Mouse (Mus musculus): ENCODE results near the gene Gpkow. TPM values are rescaled to one million over a fixed set of nuclear protein-coding genes. Genes with fewer than 3 reads are reported as not detected.

Gene Gpkow
- polyA plus RNA-seq (2016; fragmentation: Nextera tagmentation; extraction: Ambion mirVana): 42.9 and 43.2 TPM in 2 replicates

- Histone ChIP-seq H3K36me3 (peaks cover 26% of the 10 kb centered on the region; the same call in 1 of the 2 replicates), H3K4me1 (replicated peaks) (no peaks in the 10 kb centered on the region), H3K4me3 (replicated peaks) (peak within 1 kb of the TSS; percentile 58), H3K27me3 (no peaks in the 10 kb centered on the region), H3K9me3 (no peaks in the 10 kb centered on the region), H3K27ac (no peak within 1 kb of the TSS), H3K9ac (replicated peaks) (peak within 1 kb of the TSS; percentile 59), H3K4me2 (peak within 1 kb of the TSS; percentile 59)
- ATAC-seq (ENCODE audit: insufficient number of reproducible peaks, insufficient read depth, low FRiP score, low TSS enrichment, low read depth): peak; percentile 95
- WGBS: 9% methylated on average over 33 of the region's 33 CpGs
Measured at GRCm38 (mm10) chrX:7696954-7697381, at the start of gene Gpkow. Gene Gpkow (plus strand): TSS chrX:7697131.

- Histone ChIP-seq H3K9me3 (no peaks in the 10 kb centered on the region), H3K9ac (replicated peaks) (peak overlapping the region; percentile 71), H3K4me3 (replicated peaks) (peak overlapping the region; percentile 46), H3K27me3 (no peaks in the 10 kb centered on the region), H3K36me3 (no peaks in the 10 kb centered on the region), H3K4me1 (replicated peaks) (no peaks in the 10 kb centered on the region), H3K4me2 (peak overlapping the region; percentile 54), H3K27ac (peak overlapping the region; percentile 67; the same call in 1 of the 2 replicates)
- ATAC-seq (ENCODE audit: insufficient number of reproducible peaks, insufficient read depth, low FRiP score, low TSS enrichment, low read depth): peak; percentile 98
- 12% methylated on average over 25 of the region's 25 CpGs for WGBS
Measured at GRCm38 (mm10) chrX:7648671-7649304, 48.1 kb upstream of the Gpkow start.

GRCm38 (mm10) chrX:7657221-7657639 lies 39.7 kb upstream of the Gpkow start, which contains the start of gene Prickle3:
Gene Prickle3 (plus strand): TSS chrX:7657260.
- Histone ChIP-seq H3K9me3 (no peaks in the 10 kb centered on the region), H3K27me3 (no peaks in the 10 kb centered on the region), H3K36me3 (no peaks in the 10 kb centered on the region), H3K4me3 (replicated peaks) (peak within 1 kb of the TSS; percentile 47), H3K4me1 (replicated peaks) (peaks cover 12% of the 10 kb centered on the region), H3K9ac (replicated peaks) (peak within 1 kb of the TSS; percentile 56), H3K27ac (peak within 1 kb of the TSS; percentile 62), H3K4me2 (peak within 1 kb of the TSS; percentile 59)
- ATAC-seq (ENCODE audit: insufficient number of reproducible peaks, insufficient read depth, low FRiP score, low TSS enrichment, low read depth): 0 out of 2 replicates have a peak, but pooled peaks have one; percentile 50
- WGBS: 14% methylated on average over 26 of the region's 26 CpGs

GRCm38 (mm10) chrX:7658031-7658784 lies 38.7 kb upstream of the Gpkow start:
- ATAC-seq (ENCODE audit: insufficient number of reproducible peaks, insufficient read depth, low FRiP score, low TSS enrichment, low read depth): peak; percentile 60
- H3K4me1 ChIP-seq (replicated peaks): peaks cover 12% of the 10 kb centered on the region
- H3K27ac ChIP-seq: peak overlapping the region; percentile 62
- H3K4me2 ChIP-seq: peak overlapping the region; percentile 59
- peak overlapping the region; percentile 47 for H3K4me3 ChIP-seq (replicated peaks)
- 16% methylated on average over 14 of the region's 15 CpGs for WGBS
- no peaks in the 10 kb centered on the region for H3K9me3 ChIP-seq
- no peaks in the 10 kb centered on the region for H3K27me3 ChIP-seq
- peak overlapping the region; percentile 23 for H3K9ac ChIP-seq (replicated peaks)
- no peaks in the 10 kb centered on the region for H3K36me3 ChIP-seq

GRCm38 (mm10) chrX:7658785-7659589 lies 37.9 kb upstream of the Gpkow start:
- H3K36me3 ChIP-seq: 0 out of 2 replicates have a peak, but pooled peaks cover 7% of the 10 kb centered on the region
- H3K4me3 ChIP-seq (replicated peaks): peak overlapping the region; percentile 47
- peak; percentile 40; the same call in 1 of the 2 replicates for ATAC-seq (ENCODE audit: insufficient number of reproducible peaks, insufficient read depth, low FRiP score, low TSS enrichment, low read depth)
- H3K4me1 ChIP-seq (replicated peaks): peaks cover 12% of the 10 kb centered on the region
- H3K9ac ChIP-seq (replicated peaks): no peak overlapping the region
- H3K4me2 ChIP-seq: peak overlapping the region; percentile 59
- H3K27me3 ChIP-seq: no peaks in the 10 kb centered on the region
- H3K27ac ChIP-seq: no peak overlapping the region
- 52% methylated on average over 11 of the region's 11 CpGs for WGBS
- H3K9me3 ChIP-seq: no peaks in the 10 kb centered on the region

- no peak overlapping the region for H3K27ac ChIP-seq
- H3K4me2 ChIP-seq: no peak overlapping the region
- no peak overlapping the region for H3K9ac ChIP-seq (replicated peaks)
- no peaks in the 10 kb centered on the region for H3K9me3 ChIP-seq
- H3K36me3 ChIP-seq: 0 out of 2 replicates have a peak, but pooled peaks cover 15% of the 10 kb centered on the region
- no peak overlapping the region for H3K4me3 ChIP-seq (replicated peaks)
- 72% methylated on average over 4 of the region's 4 CpGs for WGBS
- peaks cover 12% of the 10 kb centered on the region for H3K4me1 ChIP-seq (replicated peaks)
- H3K27me3 ChIP-seq: no peaks in the 10 kb centered on the region
- ATAC-seq (ENCODE audit: insufficient number of reproducible peaks, insufficient read depth, low FRiP score, low TSS enrichment, low read depth): no peak
Measured at GRCm38 (mm10) chrX:7661086-7661485, 35.8 kb upstream of the Gpkow start.

GRCm38 (mm10) chrX:7662936-7663335 lies 34.0 kb upstream of the Gpkow start:
- Histone ChIP-seq H3K9me3 (no peaks in the 10 kb centered on the region), H3K36me3 (peaks cover 25% of the 10 kb centered on the region; the same call in 1 of the 2 replicates), H3K27me3 (no peaks in the 10 kb centered on the region), H3K4me1 (replicated peaks) (peaks cover 10% of the 10 kb centered on the region), H3K9ac (replicated peaks) (no peak overlapping the region), H3K4me3 (replicated peaks) (no peak overlapping the region), H3K4me2 (no peak overlapping the region), H3K27ac (no peak overlapping the region)
- WGBS: 82% methylated on average over 3 of the region's 3 CpGs
- no peak for ATAC-seq (ENCODE audit: insufficient number of reproducible peaks, insufficient read depth, low FRiP score, low TSS enrichment, low read depth)

- Histone ChIP-seq H3K4me1 (replicated peaks) (no peaks in the 10 kb centered on the region), H3K27ac (no peak overlapping the region), H3K9me3 (no peaks in the 10 kb centered on the region), H3K36me3 (peaks cover 30% of the 10 kb centered on the region; the same call in 1 of the 2 replicates), H3K27me3 (no peaks in the 10 kb centered on the region), H3K4me2 (no peak overlapping the region), H3K9ac (replicated peaks) (no peak overlapping the region), H3K4me3 (replicated peaks) (no peak overlapping the region)
- ATAC-seq (ENCODE audit: insufficient number of reproducible peaks, insufficient read depth, low FRiP score, low TSS enrichment, low read depth): no peak
- WGBS: 93% methylated on average over 11 of the region's 11 CpGs
Measured at GRCm38 (mm10) chrX:7664791-7665190, 32.1 kb upstream of the Gpkow start.

GRCm38 (mm10) chrX:7665739-7666502 lies 31.0 kb upstream of the Gpkow start:
- H3K27ac ChIP-seq: no peak overlapping the region
- H3K27me3 ChIP-seq: no peaks in the 10 kb centered on the region
- H3K36me3 ChIP-seq: peaks cover 30% of the 10 kb centered on the region; the same call in 1 of the 2 replicates
- no peaks in the 10 kb centered on the region for H3K4me1 ChIP-seq (replicated peaks)
- H3K9ac ChIP-seq (replicated peaks): no peak overlapping the region
- 76% methylated on average over 21 of the region's 21 CpGs for WGBS
- no peak overlapping the region for H3K4me2 ChIP-seq
- no peak overlapping the region for H3K4me3 ChIP-seq (replicated peaks)
- ATAC-seq (ENCODE audit: insufficient number of reproducible peaks, insufficient read depth, low FRiP score, low TSS enrichment, low read depth): no peak
- H3K9me3 ChIP-seq: no peaks in the 10 kb centered on the region

GRCm38 (mm10) chrX:7670390-7670881 lies 26.5 kb upstream of the Gpkow start:
- Histone ChIP-seq H3K27me3 (no peaks in the 10 kb centered on the region), H3K36me3 (peaks cover 15% of the 10 kb centered on the region; the same call in 1 of the 2 replicates), H3K9me3 (0 out of 2 replicates have a peak, but pooled peaks cover 4% of the 10 kb centered on the region), H3K4me2 (peak overlapping the region; percentile 57), H3K4me1 (replicated peaks) (0 out of 2 replicates have a peak, but pooled peaks cover 14% of the 10 kb centered on the region), H3K9ac (replicated peaks) (peak overlapping the region; percentile 48), H3K27ac (peak overlapping the region; percentile 72; the same call in 1 of the 2 replicates), H3K4me3 (replicated peaks) (peak overlapping the region; percentile 48)
- ATAC-seq (ENCODE audit: insufficient number of reproducible peaks, insufficient read depth, low FRiP score, low TSS enrichment, low read depth): peak; percentile 12
- 21% methylated on average over 18 of the region's 19 CpGs for WGBS
